Comparison of ENCODE assay signal across 7 mouse cellular contexts in genomic region chr13:106936256-106937137, GRCm38 (mm10). TPM values are rescaled to one million over a fixed set of nuclear protein-coding genes. Genes with fewer than 3 reads are reported as not detected.
DNase-seq lines count a peak whose midpoint lies in the region; ATAC-seq and TF ChIP-seq lines count a peak whose summit lies in the region.

Ipo11 (minus strand) TSS chr13:106936958.

- DNase-seq in adrenal gland, postnatal 10 days = peak; percentile 95
- DNase-seq in embryonic facial prominence, embryonic 10.5 days (ENCODE audit: low spot score) = peak; percentile 96
- peak; percentile 55 for DNase-seq in gonadal fat pad, adult 2 months (ENCODE audit: low read depth)
- peak; percentile 94 for DNase-seq in left cerebral cortex, postnatal 4 days

- no peak for TF ChIP-seq CTCF in intestine, postnatal 0 days (IDR thresholded peaks at IDR 0.05; ENCODE audit: low read depth)
- TF ChIP-seq CTCF in small intestine, adult 2 months (IDR thresholded peaks at IDR 0.05; ENCODE audit: extremely low read depth, insufficient read length, insufficient replicate concordance, low read depth, low read length) = no peak

- ATAC-seq in intestine, postnatal 0 days = peak; percentile 96
- peak; percentile 98 for ATAC-seq in midbrain, embryonic 12.5 days (ENCODE audit: low FRiP score, low read depth)

- H3K4me1 ChIP-seq in embryonic facial prominence, embryonic 10.5 days = peaks cover 9% of the 10 kb centered on the region
- H3K4me1 ChIP-seq in intestine, postnatal 0 days (replicated peaks; ENCODE audit: control insufficient read depth, insufficient read depth, low read length) = no peaks in the 10 kb centered on the region
- H3K4me1 ChIP-seq in midbrain, embryonic 12.5 days = peaks cover 9% of the 10 kb centered on the region
- H3K4me1 ChIP-seq in small intestine, adult 2 months (ENCODE audit: control insufficient read depth, insufficient read depth, insufficient read length, low read length) = peaks cover 3% of the 10 kb centered on the region; the same call in 1 of the 2 replicates

- H3K4me3 ChIP-seq in embryonic facial prominence, embryonic 10.5 days = peak within 1 kb of the TSS; percentile 99
- peak within 1 kb of the TSS; percentile 96 for H3K4me3 ChIP-seq in intestine, postnatal 0 days (ENCODE audit: low read depth, low read length)
- peak within 1 kb of the TSS; percentile 99 for H3K4me3 ChIP-seq in midbrain, embryonic 12.5 days
- peak within 1 kb of the TSS; percentile 87 for H3K4me3 ChIP-seq in small intestine, adult 2 months (ENCODE audit: low read depth, low read length)

- TF ChIP-seq POLR2A in small intestine, adult 2 months (IDR thresholded peaks at IDR 0.05; ENCODE audit: low read depth, low read length) = peak; percentile 42

- no peaks in the 10 kb centered on the region for H3K9me3 ChIP-seq in embryonic facial prominence, embryonic 10.5 days
- no peaks in the 10 kb centered on the region for H3K9me3 ChIP-seq in intestine, postnatal 0 days (ENCODE audit: control insufficient read depth)
- H3K9me3 ChIP-seq in midbrain, embryonic 12.5 days = no peaks in the 10 kb centered on the region

- intact Hi-C loops in left cerebral cortex, postnatal 4 days (cut with DNase I) = no loop called here

- H3K36me3 ChIP-seq in embryonic facial prominence, embryonic 10.5 days (replicated peaks) = no peaks in the 10 kb centered on the region
- H3K36me3 ChIP-seq in intestine, postnatal 0 days (ENCODE audit: control insufficient read depth, insufficient read depth) = no peaks in the 10 kb centered on the region
- H3K36me3 ChIP-seq in midbrain, embryonic 12.5 days = no peaks in the 10 kb centered on the region
- no peaks in the 10 kb centered on the region for H3K36me3 ChIP-seq in small intestine, adult 2 months (ENCODE audit: control insufficient read depth, insufficient read depth, low read length)

- no peaks in the 10 kb centered on the region for H3K27me3 ChIP-seq in embryonic facial prominence, embryonic 10.5 days (replicated peaks; ENCODE audit: low read depth, poor library complexity, severe bottlenecking)
- no peaks in the 10 kb centered on the region for H3K27me3 ChIP-seq in intestine, postnatal 0 days (replicated peaks; ENCODE audit: control insufficient read depth, insufficient read depth, low read length)
- no peaks in the 10 kb centered on the region for H3K27me3 ChIP-seq in midbrain, embryonic 12.5 days
- no peaks in the 10 kb centered on the region for H3K27me3 ChIP-seq in small intestine, adult 2 months (ENCODE audit: control insufficient read depth, insufficient read depth, low read length)

- H3K27ac ChIP-seq in embryonic facial prominence, embryonic 10.5 days (replicated peaks) = peak within 1 kb of the TSS; percentile 94
- peak within 1 kb of the TSS; percentile 51 for H3K27ac ChIP-seq in intestine, postnatal 0 days (ENCODE audit: low read depth, low read length)
- H3K27ac ChIP-seq in midbrain, embryonic 12.5 days (replicated peaks) = peak within 1 kb of the TSS; percentile 84
- no peak within 1 kb of the TSS for H3K27ac ChIP-seq in small intestine, adult 2 months (ENCODE audit: insufficient read depth, low read depth, low read length)

- under 1% methylated on average over 84 of the region's 84 CpGs for WGBS in embryonic facial prominence, embryonic 10.5 days
- WGBS in intestine, postnatal 0 days = under 1% methylated on average over 83 of the region's 84 CpGs
- 0% methylated on average over 84 of the region's 84 CpGs for WGBS in midbrain, embryonic 12.5 days
- WGBS in small intestine, adult 2 months = under 1% methylated on average over 84 of the region's 84 CpGs

- H3K9ac ChIP-seq in intestine, postnatal 0 days (ENCODE audit: low read depth, low read length) = peak within 1 kb of the TSS; percentile 87
- H3K9ac ChIP-seq in midbrain, embryonic 12.5 days (replicated peaks) = peak within 1 kb of the TSS; percentile 86

- H3K4me2 ChIP-seq in intestine, postnatal 0 days (replicated peaks; ENCODE audit: low read depth) = peak within 1 kb of the TSS; percentile 84
- H3K4me2 ChIP-seq in midbrain, embryonic 12.5 days (replicated peaks) = peak within 1 kb of the TSS; percentile 62

RNA-seq across cellular contexts. Expression of gene Ipo11, which starts in this region (rescaled TPM):
- 10 to 100 TPM; 31.1 to 41.4 TPM for total RNA-seq in adrenal gland, postnatal 10 days (2021)
- polyA plus RNA-seq in embryonic facial prominence, embryonic 10.5 days (2016; fragmentation: Nextera tagmentation; extraction: Ambion mirVana) = 83.6 and 94.9 TPM in 2 replicates
- 11.9 and 17.7 TPM in 2 replicates for polyA plus RNA-seq in gonadal fat pad, adult 2 months (2012; rRNA removed)
- 12.0 and 13.6 TPM in 2 replicates for polyA plus RNA-seq in intestine, postnatal 0 days (2015; fragmentation: Nextera tagmentation; extraction: Ambion mirVana)
- total RNA-seq in left cerebral cortex, postnatal 4 days (2021) = 10 to 100 TPM; 61.4 to 70.6 TPM
- 66.8 and 70.1 TPM in 2 replicates for polyA plus RNA-seq in midbrain, embryonic 12.5 days (2016; fragmentation: Nextera tagmentation; extraction: Ambion mirVana)
- 3.3 and 5.6 TPM in 2 replicates for polyA plus RNA-seq in small intestine, adult 2 months (2012; rRNA removed)
